ENCODE assay signal across 8 mouse cellular contexts in the genomic region with DNA sequence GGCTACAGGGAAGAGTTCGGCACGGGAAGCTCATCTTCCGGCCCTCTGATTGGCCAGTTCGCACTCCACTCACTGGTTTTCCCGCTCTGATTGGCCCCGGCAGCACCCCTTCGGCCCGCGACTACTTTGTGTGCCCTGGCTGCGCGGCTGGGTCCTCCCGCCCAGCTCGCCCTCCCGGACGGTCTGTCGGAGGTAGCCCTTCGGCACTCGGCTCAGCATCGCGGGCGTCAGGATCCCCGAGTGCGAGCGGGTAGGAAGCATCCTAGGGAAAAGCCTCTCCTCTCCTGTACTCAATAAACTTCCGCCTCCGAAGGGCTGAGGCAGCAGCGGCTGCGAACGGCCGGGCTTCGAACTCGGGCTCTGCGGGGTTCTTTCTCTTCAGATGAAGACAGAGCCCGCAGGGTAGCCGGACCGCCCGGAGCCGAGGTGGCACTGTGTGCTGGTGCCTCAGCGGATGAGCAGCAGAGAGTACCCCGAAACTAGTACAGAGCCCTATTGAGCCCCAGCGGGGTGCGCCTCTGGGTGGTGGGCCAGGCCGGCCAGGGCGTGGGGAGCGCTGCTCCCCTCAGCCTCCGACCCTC. TPM values are rescaled to one million over a fixed set of nuclear protein-coding genes. Genes with fewer than 3 reads are reported as not detected.
DNase-seq lines count a peak whose midpoint lies in the region; ATAC-seq lines count a peak whose summit lies in the region.

Gene Fut8, plus strand, starts transcription at position 176 of the 581 bp plus-strand sequence.

- peak within 1 kb of the TSS; percentile 98 for H3K27ac ChIP-seq in hindbrain, embryonic 12.5 days

- H3K36me3 ChIP-seq in hindbrain, embryonic 12.5 days: no peaks in the 10 kb centered on the region

- whole genome bisulfite sequencing in hindbrain, embryonic 12.5 days: under 1% methylated on average over 46 of the region's 46 CpGs

- ATAC-seq in hindbrain, embryonic 12.5 days (ENCODE audit: low FRiP score): peak; percentile 86

- 0 out of 2 replicates have a peak, but pooled peaks cover 5% of the 10 kb centered on the region for H3K4me1 ChIP-seq in hindbrain, embryonic 12.5 days

- DNase-seq in MN1 (ENCODE audit: low spot score): peak; percentile 95
- peak; percentile 93 for DNase-seq in cerebellum, adult 9-10 months
- peak; percentile 80 to 88 for DNase-seq in frontal cortex, adult 2 months (ENCODE audit: extremely low spot score in 1 of 2, low spot score in 1 of 2)
- peak; percentile 87 to 89 for DNase-seq in layer of hippocampus, postnatal 14 days (ENCODE audit: low spot score in 2 of 2)
- DNase-seq in lung, postnatal 14 days: peak; percentile 89
- peak; percentile 36 for DNase-seq in retina, adult 2 months (ENCODE audit: low read depth, low spot score)
- DNase-seq in thymus, postnatal 36 days: peak; percentile 85 to 88

- H3K9ac ChIP-seq in hindbrain, embryonic 12.5 days: peak within 1 kb of the TSS; percentile 93

- no peaks in the 10 kb centered on the region for H3K9me3 ChIP-seq in hindbrain, embryonic 12.5 days (replicated peaks)

- H3K27me3 ChIP-seq in hindbrain, embryonic 12.5 days: no peaks in the 10 kb centered on the region

- H3K4me3 ChIP-seq in hindbrain, embryonic 12.5 days: peak within 1 kb of the TSS; percentile 88

- peak within 1 kb of the TSS; percentile 81 for H3K4me2 ChIP-seq in hindbrain, embryonic 12.5 days (replicated peaks)

RNA-seq across cellular contexts. Expression of gene Fut8, which starts in this region (rescaled TPM):
- 25.8 and 29.8 TPM in 2 replicates for polyA plus RNA-seq in frontal cortex, adult 2 months (2012; rRNA removed)
- polyA plus RNA-seq in hindbrain, embryonic 12.5 days (2016; fragmentation: Nextera tagmentation; extraction: Ambion mirVana): 45.5 and 49.0 TPM in 2 replicates
- 10 to 100 TPM; 84.2 to 85.1 TPM for total RNA-seq in layer of hippocampus, postnatal 14 days (2021)

Comparison
In these comparisons a context has a peak if more than half of its experiments do, and no peak if none do; other contexts are left out.
1. Peak in every context shown above with its lines: DNase-seq, ATAC-seq, H3K4me3 ChIP-seq and H3K27ac ChIP-seq.
2. DNase-seq: peak in every context shown above with its lines; median percentile 95 in MN1; 93 in cerebellum, adult 9-10 months; 89 in lung, postnatal 14 days; 88 in layer of hippocampus, postnatal 14 days; 86 in thymus, postnatal 36 days; 84 in frontal cortex, adult 2 months; 36 in retina, adult 2 months.